In genomic region chr12:80110546-80110870, GRCm38 (mm10) we compare ENCODE assay signal across 8 mouse cellular contexts. TPM values are rescaled to one million over a fixed set of nuclear protein-coding genes. Genes with fewer than 3 reads are reported as not detected.
DNase-seq lines count a peak whose midpoint lies in the region; ATAC-seq and TF ChIP-seq lines count a peak whose summit lies in the region.

No protein-coding gene starts in this region.

- H3K4me3 ChIP-seq in thymus, adult 2 months (ENCODE audit: control insufficient read depth, insufficient read depth, low read length): peak overlapping the region; percentile 41
- peak overlapping the region; percentile 91 for H3K4me3 ChIP-seq in liver, embryonic 11.5 days (ENCODE audit: low read depth, low read length)
- H3K4me3 ChIP-seq in stomach, postnatal 0 days (ENCODE audit: low read depth, low read length): peak overlapping the region; percentile 83

- TF ChIP-seq EP300 in stomach, postnatal 0 days (optimal IDR thresholded peaks at IDR 0.05): no peak

- peaks cover 33% of the 10 kb centered on the region for H3K36me3 ChIP-seq in thymus, adult 2 months (ENCODE audit: control insufficient read depth, insufficient read depth, low read length)
- H3K36me3 ChIP-seq in liver, embryonic 11.5 days (ENCODE audit: control insufficient read depth, insufficient read depth, low read length): peaks cover 15% of the 10 kb centered on the region; the same call in 1 of the 2 replicates
- peaks cover 15% of the 10 kb centered on the region for H3K36me3 ChIP-seq in stomach, postnatal 0 days (ENCODE audit: control insufficient read depth, insufficient read depth, low read length)

- 68% methylated on average over 9 of the region's 9 CpGs for WGBS in thymus, adult 2 months
- 21% methylated on average over 9 of the region's 9 CpGs for WGBS in liver, embryonic 11.5 days
- WGBS in stomach, postnatal 0 days: 2% methylated on average over 9 of the region's 9 CpGs

- H3K27me3 ChIP-seq in thymus, adult 2 months (ENCODE audit: control insufficient read depth, insufficient read depth, low read length): no peaks in the 10 kb centered on the region
- no peaks in the 10 kb centered on the region for H3K27me3 ChIP-seq in liver, embryonic 11.5 days (replicated peaks; ENCODE audit: control insufficient read depth, insufficient read depth, low read length)
- H3K27me3 ChIP-seq in stomach, postnatal 0 days (ENCODE audit: control insufficient read depth, insufficient read depth, low read length): no peaks in the 10 kb centered on the region

- DNase-seq in cerebellum, adult 9-11 months: peak; percentile 18
- no peak for DNase-seq in cerebellum, postnatal 4 days (ENCODE audit: low spot score in 2 of 2)
- DNase-seq in thymus, adult 2 months: no peak
- DNase-seq in thymus, adult 18-20 months: no peak
- no peak for DNase-seq in liver, embryonic 11.5 days (ENCODE audit: low spot score)
- no peak for DNase-seq in stomach, postnatal 0 days (ENCODE audit: low spot score)
- no peak for DNase-seq in frontal cortex, postnatal 25 days (ENCODE audit: low spot score in 2 of 2)
- no peak for DNase-seq in thymus, postnatal 14 days

- no peak for TF ChIP-seq POLR2A in thymus, adult 2 months (IDR thresholded peaks at IDR 0.05; ENCODE audit: control insufficient read depth, extremely low read depth, insufficient read depth, low read length, poor library complexity)

- peak overlapping the region; percentile 99 for H3K9ac ChIP-seq in liver, embryonic 11.5 days (ENCODE audit: low read depth, low read length)
- H3K9ac ChIP-seq in stomach, postnatal 0 days (ENCODE audit: low read length): peak overlapping the region; percentile 98

- ATAC-seq in liver, embryonic 11.5 days (replicated peaks; ENCODE audit: low FRiP score): no peak
- no peak for ATAC-seq in stomach, postnatal 0 days (ENCODE audit: low FRiP score, low TSS enrichment)

- peaks cover 25% of the 10 kb centered on the region for H3K4me1 ChIP-seq in thymus, adult 2 months (replicated peaks; ENCODE audit: control insufficient read depth, insufficient read depth, low read length)
- H3K4me1 ChIP-seq in liver, embryonic 11.5 days (replicated peaks; ENCODE audit: control insufficient read depth, insufficient read depth, low read length): peaks cover 19% of the 10 kb centered on the region
- 0 out of 2 replicates have a peak, but pooled peaks cover 4% of the 10 kb centered on the region for H3K4me1 ChIP-seq in stomach, postnatal 0 days (replicated peaks; ENCODE audit: control insufficient read depth, insufficient read depth)

- H3K4me2 ChIP-seq in liver, embryonic 11.5 days: peak overlapping the region; percentile 81
- peak overlapping the region; percentile 87 for H3K4me2 ChIP-seq in stomach, postnatal 0 days (replicated peaks; ENCODE audit: low read depth)

- peak overlapping the region; percentile 2; the same call in 1 of the 2 replicates for H3K27ac ChIP-seq in thymus, adult 2 months (ENCODE audit: control insufficient read depth, insufficient read depth, low read length)
- peak overlapping the region; percentile 99 for H3K27ac ChIP-seq in liver, embryonic 11.5 days (ENCODE audit: low read depth, low read length)
- peak overlapping the region; percentile 95 for H3K27ac ChIP-seq in stomach, postnatal 0 days (replicated peaks)

- H3K9me3 ChIP-seq in liver, embryonic 11.5 days (ENCODE audit: control insufficient read depth, low read length): no peaks in the 10 kb centered on the region
- no peaks in the 10 kb centered on the region for H3K9me3 ChIP-seq in stomach, postnatal 0 days (ENCODE audit: control insufficient read depth, low read length)

- no peak for TF ChIP-seq CTCF in thymus, adult 2 months (IDR thresholded peaks at IDR 0.05; ENCODE audit: borderline replicate concordance, control insufficient read depth, extremely low read depth, insufficient read depth, low read length, poor library complexity)
- TF ChIP-seq CTCF in stomach, postnatal 0 days (IDR thresholded peaks at IDR 0.05; ENCODE audit: low read depth): no peak

RNA-seq across cellular contexts. Expression of gene Zfp36l1, which starts 2.3 kb away (rescaled TPM):
- 253 and 297 TPM in 2 replicates for polyA plus RNA-seq in thymus, adult 2 months (2012; rRNA removed)
- polyA plus RNA-seq in liver, embryonic 11.5 days (2014; fragmentation: Nextera tagmentation; extraction: Ambion mirVana): 69.6 and 72.7 TPM in 2 replicates
- polyA plus RNA-seq in stomach, postnatal 0 days (2015; fragmentation: Nextera tagmentation; extraction: Ambion mirVana): 90.8 and 98.5 TPM in 2 replicates

Comparison
In these comparisons a context has a peak if more than half of its experiments do, and no peak if none do; other contexts are left out.
1. H3K27ac ChIP-seq: peak in every context shown above with its lines; median percentile 99 in liver, embryonic 11.5 days; 95 in stomach, postnatal 0 days; 2 in thymus, adult 2 months.
2. H3K4me3 ChIP-seq: peak in every context shown above with its lines; median percentile 91 in liver, embryonic 11.5 days; 83 in stomach, postnatal 0 days; 41 in thymus, adult 2 months.